ENCODE assay signal across 18 mouse cellular contexts in the genomic region with DNA sequence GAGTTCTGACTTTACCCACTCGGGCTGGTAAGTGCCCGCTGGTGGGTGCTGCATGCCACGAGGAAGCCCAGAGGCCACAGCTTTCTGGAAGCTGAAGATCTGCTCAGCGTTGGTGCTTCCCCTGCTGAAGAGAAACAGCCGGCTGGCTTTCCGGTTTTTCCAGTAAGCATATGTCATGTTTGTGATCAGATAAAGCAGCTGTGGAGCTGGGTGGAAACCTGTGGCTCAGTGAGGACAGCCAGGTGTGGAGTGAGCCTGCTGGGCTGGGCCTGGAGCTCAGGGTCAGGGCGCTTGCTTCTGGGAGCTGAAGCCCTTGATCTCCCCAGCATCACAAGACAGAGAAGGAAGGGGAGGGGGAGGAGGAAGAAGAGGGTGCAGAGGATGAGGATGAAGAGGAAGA. TPM values are rescaled to one million over a fixed set of nuclear protein-coding genes. Genes with fewer than 3 reads are reported as not detected.
DNase-seq lines count a peak whose midpoint lies in the region; ATAC-seq lines count a peak whose summit lies in the region.
"Had no signal": no experiment of that assay in that cellular context is flagged by ENCODE, and none has a peak within 500 bp of the region (broad histone marks: within the 10 kb centered on the region; RNA-seq: fewer than 3 reads in every experiment).

No protein-coding gene starts in this region.

- H3K9ac ChIP-seq in stomach, embryonic 16.5 days (ENCODE audit: low read length): peak overlapping the region; percentile 48; the same call in 1 of the 2 replicates
- H3K9ac ChIP-seq: lung, embryonic 15.5 days had no signal

- no peaks in the 10 kb centered on the region for H3K27me3 ChIP-seq in stomach, embryonic 16.5 days (ENCODE audit: control insufficient read depth, insufficient read depth, low read length)
- H3K27me3 ChIP-seq: lung, embryonic 15.5 days had no signal

- H3K36me3 ChIP-seq in stomach, embryonic 16.5 days (ENCODE audit: control insufficient read depth, insufficient read depth, low read length): no peaks in the 10 kb centered on the region
- H3K36me3 ChIP-seq: lung, embryonic 15.5 days had no signal

- H3K9me3 ChIP-seq in stomach, embryonic 16.5 days (replicated peaks; ENCODE audit: control insufficient read depth, low read length): no peaks in the 10 kb centered on the region
- H3K9me3 ChIP-seq: lung, embryonic 15.5 days had no signal

- H3K4me1 ChIP-seq in stomach, embryonic 16.5 days (ENCODE audit: control insufficient read depth, insufficient read depth, low read length): peaks cover 10% of the 10 kb centered on the region

- peak; percentile 23 for DNase-seq in adrenal gland, postnatal 14 days
- no peak for DNase-seq in adrenal gland, postnatal 36 days
- peak; percentile 31 to 52 for DNase-seq in kidney, postnatal 4 days
- DNase-seq in kidney, postnatal 25 days: no peak
- peak; percentile 23 for DNase-seq in induced T-regulatory cell, adult 2 months (ENCODE audit: low read depth)
- DNase-seq in right cerebral cortex, adult 18-20 months: no peak
- no peak for DNase-seq in ovary, postnatal 14 days (ENCODE audit: low spot score)
- DNase-seq: cerebellum, postnatal 10 days; kidney, adult 11 months; liver had no signal

- 31% methylated on average over 7 of the region's 7 CpGs for WGBS in stomach, embryonic 16.5 days

- no peak overlapping the region for H3K4me3 ChIP-seq in stomach, embryonic 16.5 days (replicated peaks; ENCODE audit: low read length)
- H3K4me3 ChIP-seq: layer of hippocampus, adult 2 months; left cerebral cortex, adult 2 months; lung, embryonic 15.5 days had no signal

- peak; percentile 86 for ATAC-seq in stomach, embryonic 16.5 days (ENCODE audit: insufficient read depth, low FRiP score)

- no peak overlapping the region for H3K4me2 ChIP-seq in stomach, embryonic 16.5 days (ENCODE audit: low read depth, low read length)
- H3K4me2 ChIP-seq: lung, embryonic 15.5 days; midbrain, embryonic 11.5 days had no signal

- peak overlapping the region; percentile 83 for H3K27ac ChIP-seq in stomach, embryonic 16.5 days (ENCODE audit: low read length)
- H3K27ac ChIP-seq: layer of hippocampus, adult 2 months; left cerebral cortex, adult 2 months; lung, embryonic 15.5 days had no signal

RNA-seq across cellular contexts. Expression of gene Tmem217, which starts 4.7 kb away (rescaled TPM):
- not detected in 2 replicates for total RNA-seq in adrenal gland, postnatal 14 days (2021)
- not detected for total RNA-seq in adrenal gland, postnatal 36 days (2021)
- polyA plus RNA-seq in stomach, embryonic 16.5 days (2015; fragmentation: Nextera tagmentation; extraction: Ambion mirVana): 0.61 and 0.65 TPM in 2 replicates
- total RNA-seq: adrenal gland, postnatal 10 days; gastrocnemius, postnatal 4 days; hematopoietic stem cell, adult 5-6 weeks; layer of hippocampus, adult 2 months; left cerebral cortex, adult 2 months had no signal

RNA-seq across cellular contexts. Expression of gene Tbc1d22b, which starts 7.3 kb away (rescaled TPM):
- total RNA-seq in adrenal gland, postnatal 14 days (2021): 23.7 and 24.6 TPM in 2 replicates
- 10 to 100 TPM; 24.6 to 28.3 TPM for total RNA-seq in adrenal gland, postnatal 36 days (2021)
- 10.9 and 12.2 TPM in 2 replicates for polyA plus RNA-seq in stomach, embryonic 16.5 days (2015; fragmentation: Nextera tagmentation; extraction: Ambion mirVana)

RNA-seq across cellular contexts. Expression of gene Gm17657, which starts 7.5 kb away (rescaled TPM):
- total RNA-seq in adrenal gland, postnatal 14 days (2021): not detected in 2 replicates
- total RNA-seq in adrenal gland, postnatal 36 days (2021): not detected
- polyA plus RNA-seq in stomach, embryonic 16.5 days (2015; fragmentation: Nextera tagmentation; extraction: Ambion mirVana): not detected in 2 replicates
- total RNA-seq: adrenal gland, postnatal 10 days; gastrocnemius, postnatal 4 days; hematopoietic stem cell, adult 5-6 weeks; layer of hippocampus, adult 2 months; left cerebral cortex, adult 2 months had no signal
- polyA plus RNA-seq: lung, embryonic 15.5 days; midbrain, embryonic 11.5 days had no signal

RNA-seq across cellular contexts. Expression of gene Rnf8, which starts 57.7 kb away (rescaled TPM):
- 41.5 and 45.4 TPM in 2 replicates for total RNA-seq in adrenal gland, postnatal 14 days (2021)
- 10 to 100 TPM; 39.1 to 53.3 TPM for total RNA-seq in adrenal gland, postnatal 36 days (2021)
- polyA plus RNA-seq in stomach, embryonic 16.5 days (2015; fragmentation: Nextera tagmentation; extraction: Ambion mirVana): 55.5 and 63.7 TPM in 2 replicates

RNA-seq across cellular contexts. Expression of gene Gm28043, which starts 57.8 kb away (rescaled TPM):
- 3.2 and 3.3 TPM in 2 replicates for total RNA-seq in adrenal gland, postnatal 14 days (2021)
- total RNA-seq in adrenal gland, postnatal 36 days (2021): 1 to 10 TPM; 2.6 to 2.7 TPM
- 2.7 and 3.1 TPM in 2 replicates for polyA plus RNA-seq in stomach, embryonic 16.5 days (2015; fragmentation: Nextera tagmentation; extraction: Ambion mirVana)

Comparison
In these comparisons a context has a peak if more than half of its experiments do, and no peak if none do; other contexts are left out.
1. DNase-seq: peak in adrenal gland, postnatal 14 days (single experiment), kidney, postnatal 4 days (2 of 2) and induced T-regulatory cell, adult 2 months (single experiment); none in adrenal gland, postnatal 36 days (0 of 2), kidney, postnatal 25 days (0 of 2), right cerebral cortex, adult 18-20 months (single experiment) and ovary, postnatal 14 days (single experiment).